Mouse (Mus musculus) cerebellum, adult 2 months (tissue): ENCODE data around the gene Steap3. TPM values are rescaled to one million over a fixed set of nuclear protein-coding genes. Genes with fewer than 3 reads are reported as not detected.

Source experiments
- DNase-seq, 2 experiments: peaks; one replicate each; pipeline ENCODE4 v3.0.0; 2021
- H3K27ac ChIP-seq: fragments of 200-500 bp; 2 replicates; pipeline ENCODE4 v1.5.1; 2012; ENCODE audit warnings: low read length, control low read depth, inconsistent platforms; ENCODE audit not compliant: insufficient read depth
- H3K27me3 ChIP-seq: fragments of 200-500 bp; 2 replicates; pipeline ENCODE4 v1.6.1; 2012; ENCODE audit warnings: inconsistent platforms, mild to moderate bottlenecking, low read length, moderate library complexity; ENCODE audit not compliant: control insufficient read depth, insufficient read depth
- H3K4me1 ChIP-seq: fragments of 200-500 bp; 2 replicates; pipeline ENCODE4 v1.6.1; 2011; ENCODE audit warnings: low read length; ENCODE audit not compliant: control insufficient read depth, insufficient read depth
- H3K4me3 ChIP-seq: fragments of 200-500 bp; replicated peaks from 2 replicates; pipeline ENCODE3; 2011; ENCODE audit warnings: mild to moderate bottlenecking, low read depth, low read length, control low read depth; ENCODE audit not compliant: insufficient read depth
- CTCF ChIP-seq: fragments of 200-500 bp; IDR thresholded peaks from 2 replicates; pipeline ENCODE4 v1.5.1; 2011; ENCODE audit warnings: low read depth, mild to moderate bottlenecking, control low read depth, low read length, moderate library complexity, borderline replicate concordance; ENCODE audit not compliant: insufficient read depth
- POLR2A ChIP-seq: fragments of 200-500 bp; IDR thresholded peaks from 2 replicates; pipeline ENCODE4 v1.6.1; 2011; ENCODE audit warnings: low read length, control low read depth, borderline replicate concordance; ENCODE audit not compliant: insufficient read depth
- WGBS: fragments of 180-500 bp; shearing (Covaris S2); methylation state at CpG from one replicate; pipeline ENCODE4 v1.1.7; 2018; 5-methylcytosine and 5-hydroxymethylcytosine counted together
- polyA plus RNA-seq: library from polyadenylated mRNA; depleted of rRNA; stranded (reverse); fragments of >200 nt; gene quantifications from 2 replicates; pipeline ENCODE4 v1.2.3, GENCODE M21; 2012

Steap3 gene
- polyA plus RNA-seq, 1 experiment, result 3.5 TPM

DNA sequence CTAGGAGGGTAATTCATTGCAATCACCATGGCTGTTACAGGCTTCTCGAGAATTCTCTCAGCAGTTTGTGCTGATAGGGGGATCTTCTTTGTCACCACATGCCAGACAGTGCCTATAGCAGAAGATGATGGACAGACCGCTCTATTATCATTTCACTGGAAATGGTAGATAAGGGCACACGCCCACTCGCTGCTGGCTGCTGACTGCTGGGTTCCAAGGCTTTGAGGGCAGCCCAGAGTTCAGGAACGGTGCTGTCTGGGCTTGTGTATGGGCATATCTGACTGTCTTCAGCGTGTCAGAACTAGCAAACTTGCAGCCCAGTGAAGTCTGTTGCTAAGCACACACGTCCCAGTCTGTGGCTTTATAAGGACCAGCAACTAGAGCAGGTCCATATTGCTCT is 13.3 kb downstream of the Steap3 start:
- TF ChIP-seq CTCF, result no peak
- no peak for TF ChIP-seq POLR2A
- H3K4me3 ChIP-seq, result no peak overlapping the region
- no peak overlapping the region for H3K27ac ChIP-seq
- no peak for DNase-seq
- no peaks in the 10 kb centered on the region for H3K4me1 ChIP-seq
- whole genome bisulfite sequencing, result 75% methylated on average over 7 of the region's 7 CpGs
- no peaks in the 10 kb centered on the region for H3K27me3 ChIP-seq

DNA sequence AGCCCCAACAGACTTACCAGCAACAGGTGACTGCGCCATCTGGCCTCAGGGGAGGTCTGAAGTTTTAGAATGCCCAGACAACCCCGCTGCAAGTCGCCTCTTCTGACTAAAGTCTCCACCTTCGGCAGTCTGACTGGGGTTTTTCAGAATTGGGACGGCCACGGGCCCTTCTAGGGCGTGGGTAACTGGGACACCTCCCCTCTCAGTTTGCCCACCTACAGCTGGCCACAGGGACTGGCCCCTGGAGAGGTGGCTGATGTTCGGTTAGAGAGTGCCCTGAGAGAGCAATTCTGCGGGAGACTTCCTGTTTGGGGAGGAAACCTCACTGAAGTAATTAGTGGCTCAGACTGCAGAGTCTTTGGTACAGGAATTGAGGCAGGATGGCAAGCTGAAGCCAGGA is 13.8 kb downstream of the Steap3 start:
- H3K4me3 ChIP-seq, result no peak overlapping the region
- DNase-seq, result no peak
- no peak for TF ChIP-seq CTCF
- no peak for TF ChIP-seq POLR2A
- WGBS, result 55% methylated on average over 9 of the region's 9 CpGs
- no peaks in the 10 kb centered on the region for H3K4me1 ChIP-seq
- no peak overlapping the region for H3K27ac ChIP-seq
- H3K27me3 ChIP-seq, result no peaks in the 10 kb centered on the region

DNA sequence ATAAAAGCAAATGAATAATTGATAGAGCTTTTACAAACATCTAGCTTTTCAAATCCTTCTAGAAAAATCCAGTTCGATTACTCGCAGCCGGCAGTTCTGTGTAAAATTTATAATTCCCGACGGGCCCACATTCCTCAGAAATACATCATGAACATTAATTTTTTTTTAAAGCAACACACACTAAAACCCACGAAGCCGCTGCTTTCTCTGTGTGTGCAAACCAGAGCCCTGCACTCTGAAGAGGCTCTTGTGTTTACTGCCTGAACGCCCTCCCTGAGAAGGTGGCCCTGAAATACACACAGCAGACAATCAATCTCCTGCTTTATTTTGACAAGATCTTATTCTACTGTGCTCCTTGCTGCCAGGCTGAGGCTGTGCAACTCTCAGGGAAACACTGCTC is 14.3 kb downstream of the Steap3 start:
- 81% methylated on average over 8 of the region's 8 CpGs for WGBS
- DNase-seq, result no peak
- TF ChIP-seq POLR2A, result no peak
- Histone ChIP-seq H3K27me3 (no peaks in the 10 kb centered on the region), H3K27ac (no peak overlapping the region), H3K4me3 (no peak overlapping the region), H3K4me1 (no peaks in the 10 kb centered on the region)

DNA sequence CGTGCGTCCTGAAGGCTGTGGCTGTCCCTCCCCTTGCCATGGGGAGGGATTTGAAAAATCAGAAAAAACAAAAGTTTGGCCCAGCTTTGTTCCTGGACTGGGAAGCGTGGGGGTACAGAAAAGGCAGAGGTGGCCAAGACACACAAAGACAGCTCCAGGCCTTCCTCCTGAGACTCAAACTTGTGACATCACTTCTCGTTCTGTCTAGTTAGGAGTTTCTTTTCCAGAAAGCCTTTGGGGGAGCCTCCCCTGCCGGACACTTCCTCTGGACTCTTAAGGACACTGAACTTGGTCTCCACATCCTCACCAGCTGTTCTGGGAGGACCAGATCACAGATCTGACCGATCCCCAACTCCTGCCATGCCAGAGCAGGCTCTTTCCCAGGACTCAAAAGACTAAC is 18.8 kb downstream of the Steap3 start:
- Histone ChIP-seq H3K4me1 (no peaks in the 10 kb centered on the region), H3K27ac (no peak overlapping the region), H3K27me3 (no peaks in the 10 kb centered on the region), H3K4me3 (no peak overlapping the region)
- DNase-seq, result no peak
- TF ChIP-seq POLR2A, result no peak
- TF ChIP-seq CTCF, result no peak
- WGBS, result 86% methylated on average over 6 of the region's 6 CpGs

DNA sequence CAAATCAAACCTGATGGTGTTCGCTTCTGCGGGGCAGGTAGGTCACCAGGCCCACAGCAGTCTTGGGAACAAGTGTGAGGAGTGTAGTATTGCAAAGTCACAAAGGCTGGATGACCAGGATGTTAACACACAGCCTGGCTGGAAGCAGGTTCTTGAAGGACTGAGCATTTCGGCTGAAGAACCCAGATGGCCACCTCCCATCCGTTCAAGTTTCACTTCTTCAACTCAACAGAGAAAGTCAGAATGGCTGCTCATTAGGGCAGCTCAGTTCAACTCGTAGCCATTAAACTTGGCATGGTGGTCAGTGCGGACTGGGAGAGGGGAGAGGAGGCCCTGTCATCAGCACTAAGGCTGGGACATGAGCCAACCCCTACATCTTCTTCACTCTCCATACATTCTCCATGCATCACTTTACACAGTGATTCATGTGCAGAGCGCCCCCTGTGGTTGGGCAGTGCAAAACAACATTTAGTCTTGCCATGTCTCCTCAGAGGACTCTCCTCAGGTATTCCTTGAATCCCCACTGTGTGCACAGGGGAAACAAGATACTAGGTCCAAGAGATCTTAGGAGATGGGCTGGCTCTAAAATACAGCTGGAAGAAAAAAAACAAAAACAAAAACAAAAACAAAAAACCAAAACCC is 19.9 kb downstream of the Steap3 start:
- Histone ChIP-seq H3K27ac (no peak overlapping the region), H3K27me3 (no peaks in the 10 kb centered on the region), H3K4me1 (no peaks in the 10 kb centered on the region), H3K4me3 (no peak overlapping the region)
- DNase-seq, result no peak
- TF ChIP-seq POLR2A, result no peak
- TF ChIP-seq CTCF, result no peak
- 86% methylated on average over 7 of the region's 7 CpGs for WGBS

DNA sequence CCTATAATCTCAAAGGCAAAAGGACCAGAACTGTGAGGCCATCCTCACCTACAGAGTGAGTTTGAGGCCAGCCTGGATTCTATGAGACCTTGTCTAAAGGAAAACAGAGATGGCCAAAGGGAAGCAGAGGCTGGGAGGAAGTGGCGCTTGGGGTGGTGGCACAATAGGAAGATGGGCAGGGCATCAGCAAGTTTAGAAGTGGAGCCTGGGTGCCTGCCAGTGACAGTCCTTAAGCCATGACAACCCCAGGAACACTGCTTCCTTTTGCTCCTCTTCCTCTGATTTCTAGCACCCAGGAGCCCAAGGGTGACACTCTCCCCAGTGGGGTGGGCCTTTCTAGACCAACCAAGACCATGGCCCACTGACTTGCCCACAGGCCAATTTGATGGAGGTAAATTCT is 21.3 kb downstream of the Steap3 start:
- no peaks in the 10 kb centered on the region for H3K4me1 ChIP-seq
- no peak overlapping the region for H3K4me3 ChIP-seq
- no peak overlapping the region for H3K27ac ChIP-seq
- no peak for DNase-seq
- H3K27me3 ChIP-seq, result no peaks in the 10 kb centered on the region
- WGBS, result 92% methylated on average over 1 of the region's 1 CpGs
- no peak for TF ChIP-seq CTCF
- TF ChIP-seq POLR2A, result no peak

DNA sequence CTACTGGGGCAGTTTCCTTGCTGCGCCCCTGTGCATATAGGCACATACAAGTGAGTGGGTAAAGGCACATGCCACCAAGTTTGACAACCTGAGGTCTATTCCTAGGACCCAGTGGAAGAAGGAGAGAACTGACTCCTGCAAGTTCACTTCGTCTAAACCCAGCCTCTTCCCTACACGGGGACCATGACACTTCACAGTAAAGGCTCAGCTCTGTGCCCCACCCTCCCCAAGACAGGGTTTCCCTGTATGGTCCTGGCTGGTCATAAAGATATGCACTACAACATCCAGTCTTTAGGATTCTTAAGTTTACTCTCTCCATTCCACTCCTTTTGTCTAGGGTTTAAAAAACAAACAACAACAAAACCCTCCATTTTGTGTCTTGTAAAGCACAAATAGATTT is 21.9 kb downstream of the Steap3 start:
- DNase-seq, result no peak
- Histone ChIP-seq H3K4me3 (no peak overlapping the region), H3K27me3 (no peaks in the 10 kb centered on the region), H3K27ac (no peak overlapping the region), H3K4me1 (no peaks in the 10 kb centered on the region)
- WGBS, result 79% methylated on average over 3 of the region's 3 CpGs
- no peak for TF ChIP-seq POLR2A

DNA sequence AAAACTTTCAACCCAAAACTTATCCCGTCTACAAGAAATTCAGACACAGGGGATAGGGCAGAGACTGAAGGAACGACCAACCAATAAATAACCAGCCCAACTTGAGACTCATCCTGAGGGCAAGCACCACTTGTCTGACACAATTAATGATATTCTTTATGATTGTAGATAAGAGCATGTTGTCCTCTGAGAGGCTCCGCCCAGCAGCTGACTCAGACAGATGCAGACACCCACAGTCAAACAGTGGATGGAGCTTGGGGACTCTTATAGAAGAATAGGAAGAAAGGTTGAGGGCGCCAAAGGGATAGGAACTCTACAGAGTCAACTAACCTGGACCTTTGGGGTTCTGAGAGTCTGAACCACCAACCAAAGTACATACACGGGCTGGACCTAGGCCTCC is 22.7 kb downstream of the Steap3 start:
- no peak for TF ChIP-seq CTCF
- H3K27ac ChIP-seq, result no peak overlapping the region
- no peak for DNase-seq
- no peak overlapping the region for H3K4me3 ChIP-seq
- no peaks in the 10 kb centered on the region for H3K4me1 ChIP-seq
- H3K27me3 ChIP-seq, result no peaks in the 10 kb centered on the region
- 94% methylated on average over 5 of the region's 5 CpGs for WGBS

DNA sequence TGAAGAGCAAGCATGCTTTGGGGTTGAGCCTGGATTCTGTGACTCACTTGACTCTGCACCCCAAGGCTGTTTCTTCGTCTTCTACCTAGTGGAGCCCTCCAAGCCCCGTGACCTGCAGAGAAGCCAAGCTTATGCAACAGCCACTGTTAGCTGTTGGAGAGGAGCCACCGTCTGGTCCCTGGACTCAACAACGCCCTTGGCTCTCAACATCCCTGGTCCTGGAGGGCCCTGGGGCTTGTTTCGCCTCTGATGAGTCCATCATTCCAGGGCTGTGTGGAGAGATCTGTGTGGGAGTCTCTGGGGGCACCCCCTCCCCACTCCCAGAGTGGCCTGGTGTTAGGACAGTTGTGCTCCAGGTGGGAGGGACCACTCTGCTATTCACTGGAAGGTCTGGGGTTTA is 24.3 kb downstream of the Steap3 start:
- H3K27me3 ChIP-seq, result no peaks in the 10 kb centered on the region
- no peak overlapping the region for H3K4me3 ChIP-seq
- H3K4me1 ChIP-seq, result no peaks in the 10 kb centered on the region
- no peak overlapping the region for H3K27ac ChIP-seq
- no peak for TF ChIP-seq POLR2A
- TF ChIP-seq CTCF, result no peak
- WGBS, result 18% methylated on average over 5 of the region's 5 CpGs
- DNase-seq, result peak; percentile 11 to 25
